Mouse (Mus musculus) urinary bladder, postnatal 10 days (tissue): ENCODE data around the gene Myh3.
"Not testable (repeated sequence)": the region's sequence is repeated elsewhere in the genome, so short reads cannot be mapped to it uniquely, and the experiment has no call there.

Source experiments
- DNase-seq: peaks from one replicate; pipeline ENCODE4 v3.0.0; 2022; ENCODE audit warnings: low spot score

Gene Myh3

DNA sequence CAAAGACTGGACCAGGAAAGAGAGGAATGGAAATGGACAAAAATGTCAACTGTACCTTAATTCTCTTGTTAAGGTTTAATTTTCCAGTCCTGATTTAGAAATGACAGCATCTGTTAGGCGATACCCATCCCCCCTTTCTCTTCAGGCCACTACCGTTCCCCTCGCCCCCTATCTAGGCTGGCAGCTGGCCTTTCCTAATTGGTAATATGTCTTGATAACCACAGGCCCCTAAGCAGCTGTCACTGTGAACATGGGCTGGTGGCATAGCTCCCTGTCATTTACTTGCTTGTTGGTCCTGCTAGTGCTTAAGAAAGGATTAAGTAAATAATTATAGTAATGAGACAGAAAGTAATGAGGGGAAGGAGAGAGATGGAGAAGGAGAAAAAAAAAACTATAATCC is 665 bp upstream of the Myh3 start:
- no peak for DNase-seq

DNA sequence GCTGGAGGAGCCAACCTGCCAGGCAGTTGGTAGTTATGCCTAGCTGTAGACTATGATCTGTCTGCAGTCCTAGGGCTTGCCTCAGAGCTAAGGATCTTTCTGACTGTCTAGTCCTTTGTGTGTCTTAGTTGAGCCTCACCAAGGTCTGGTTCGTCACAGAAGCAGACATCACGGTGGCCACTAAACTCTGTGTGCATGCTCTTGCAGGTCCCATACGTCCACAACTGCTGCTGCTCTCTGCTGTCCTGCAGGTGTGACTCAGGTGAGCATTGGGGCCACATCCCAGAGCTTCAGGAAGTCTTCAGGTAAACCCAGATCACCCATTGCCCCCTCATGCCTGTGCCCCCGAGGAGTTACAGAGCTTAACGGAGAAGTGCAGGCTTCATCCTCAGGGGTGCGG is 788 bp downstream of the Myh3 start:
- DNase-seq = no peak

DNA sequence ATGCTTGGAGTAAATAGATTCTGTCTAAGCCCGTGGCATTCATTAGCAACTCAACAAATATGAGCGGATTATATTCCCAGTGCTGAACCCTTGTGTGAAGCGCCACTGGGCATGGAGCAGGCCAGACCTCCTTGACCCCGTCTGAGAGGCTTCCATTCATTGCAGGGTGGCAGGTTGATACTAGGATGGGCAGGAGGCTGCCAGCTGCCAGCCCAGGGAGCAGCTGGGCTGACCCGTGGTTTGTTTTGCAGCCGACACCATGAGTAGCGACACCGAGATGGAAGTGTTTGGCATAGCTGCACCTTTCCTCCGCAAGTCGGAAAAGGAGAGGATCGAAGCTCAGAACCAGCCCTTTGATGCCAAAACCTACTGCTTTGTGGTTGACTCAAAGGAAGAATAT is 1.6 kb downstream of the Myh3 start:
- no peak for DNase-seq

DNA sequence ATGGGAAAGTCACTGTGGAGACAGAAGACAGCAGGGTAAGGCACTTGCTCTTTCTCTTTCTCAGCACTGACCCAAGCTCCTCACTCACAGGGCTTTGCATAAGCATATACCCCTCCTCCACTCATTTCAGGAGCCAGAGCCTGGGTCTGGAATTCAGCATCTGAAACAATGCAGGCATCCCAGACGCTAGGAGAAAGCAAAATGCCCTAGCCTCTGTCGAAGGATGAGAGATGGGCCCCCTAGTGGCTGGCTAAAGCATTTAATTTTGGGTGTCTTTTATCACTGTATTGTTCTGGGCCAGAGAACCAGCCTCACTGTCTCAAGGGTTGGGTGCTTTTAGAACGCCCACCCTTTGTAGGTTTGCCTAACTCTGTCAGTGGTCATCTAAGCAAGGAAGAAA is 2.1 kb downstream of the Myh3 start:
- DNase-seq = no peak

DNA sequence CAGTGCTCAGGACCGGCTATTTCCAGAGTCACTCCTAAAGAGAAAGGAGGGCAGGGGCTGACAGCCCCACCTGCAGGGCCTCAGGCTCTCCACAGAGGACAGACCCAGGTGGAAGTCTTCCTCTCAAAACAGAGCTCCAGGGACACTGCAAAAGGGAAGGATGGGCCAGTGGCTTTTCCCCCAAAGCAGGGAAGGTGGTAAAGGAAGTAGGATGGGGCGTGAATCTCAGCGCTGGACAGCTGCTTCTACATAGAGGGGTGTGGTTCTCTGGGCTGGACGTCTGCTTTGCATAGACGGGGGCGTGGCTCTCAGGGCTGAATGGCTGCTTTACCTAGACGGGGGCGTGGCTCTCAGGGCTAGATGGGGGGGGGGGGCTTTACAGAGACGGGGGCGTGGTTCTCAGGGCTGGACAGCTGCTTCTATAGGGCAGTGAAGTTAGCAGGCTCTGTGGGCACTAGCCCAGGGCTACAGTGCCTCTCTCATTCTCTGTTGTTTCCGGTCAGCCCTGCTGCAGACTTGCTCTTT is 3.1 kb downstream of the Myh3 start:
- no peak for DNase-seq

DNA sequence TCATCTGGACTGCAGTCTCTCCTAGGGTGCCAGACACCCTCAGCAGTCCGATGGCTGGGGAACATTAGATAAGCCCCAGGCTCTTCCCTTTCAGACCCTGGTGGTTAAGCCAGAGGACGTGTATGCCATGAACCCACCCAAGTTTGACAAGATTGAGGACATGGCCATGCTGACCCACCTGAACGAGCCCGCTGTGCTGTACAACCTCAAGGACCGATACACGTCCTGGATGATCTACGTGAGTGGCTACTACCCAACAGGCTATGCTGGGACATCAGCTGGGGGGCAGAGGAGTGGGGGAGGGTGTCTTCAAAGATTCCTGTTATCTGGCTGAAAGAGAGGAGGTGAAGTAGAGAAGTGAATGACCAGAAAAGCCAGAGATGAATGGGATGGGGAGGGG is 4.1 kb downstream of the Myh3 start:
- no peak for DNase-seq

DNA sequence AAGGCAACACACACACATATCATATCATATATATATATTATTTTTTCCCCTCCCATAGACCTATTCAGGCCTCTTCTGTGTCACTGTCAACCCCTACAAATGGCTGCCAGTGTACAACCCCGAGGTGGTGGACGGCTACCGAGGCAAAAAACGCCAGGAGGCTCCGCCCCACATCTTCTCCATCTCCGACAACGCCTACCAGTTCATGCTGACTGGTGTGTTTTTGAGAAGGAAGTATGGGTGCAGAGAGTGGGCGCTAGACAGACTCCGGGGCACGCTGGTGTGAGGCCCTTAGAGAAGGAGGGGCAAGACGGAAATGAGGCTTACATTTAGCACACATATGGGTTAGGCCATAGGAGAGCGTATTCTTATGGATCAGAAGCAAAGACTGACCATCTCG is 4.7 kb downstream of the Myh3 start:
- DNase-seq = no peak

DNA sequence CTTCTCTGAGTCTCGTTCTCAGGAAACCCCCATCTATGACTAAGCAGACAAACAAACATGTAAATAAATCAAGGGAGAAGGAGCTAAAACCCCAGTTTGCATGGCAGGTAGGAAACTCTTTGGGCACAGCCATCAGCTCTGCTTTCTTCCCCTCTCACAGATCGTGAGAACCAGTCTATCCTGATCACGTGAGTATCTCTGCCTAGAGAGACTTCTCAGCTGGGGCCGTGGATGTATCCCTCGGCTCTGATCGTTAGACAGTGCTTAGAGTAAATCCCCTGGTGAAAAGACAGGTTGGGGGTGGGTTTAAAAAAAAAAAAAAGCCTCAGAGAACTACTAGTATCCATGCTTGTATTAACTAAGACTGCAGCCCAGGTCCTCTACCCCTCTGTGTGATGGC is 5.1 kb downstream of the Myh3 start:
- no peak for DNase-seq

DNA sequence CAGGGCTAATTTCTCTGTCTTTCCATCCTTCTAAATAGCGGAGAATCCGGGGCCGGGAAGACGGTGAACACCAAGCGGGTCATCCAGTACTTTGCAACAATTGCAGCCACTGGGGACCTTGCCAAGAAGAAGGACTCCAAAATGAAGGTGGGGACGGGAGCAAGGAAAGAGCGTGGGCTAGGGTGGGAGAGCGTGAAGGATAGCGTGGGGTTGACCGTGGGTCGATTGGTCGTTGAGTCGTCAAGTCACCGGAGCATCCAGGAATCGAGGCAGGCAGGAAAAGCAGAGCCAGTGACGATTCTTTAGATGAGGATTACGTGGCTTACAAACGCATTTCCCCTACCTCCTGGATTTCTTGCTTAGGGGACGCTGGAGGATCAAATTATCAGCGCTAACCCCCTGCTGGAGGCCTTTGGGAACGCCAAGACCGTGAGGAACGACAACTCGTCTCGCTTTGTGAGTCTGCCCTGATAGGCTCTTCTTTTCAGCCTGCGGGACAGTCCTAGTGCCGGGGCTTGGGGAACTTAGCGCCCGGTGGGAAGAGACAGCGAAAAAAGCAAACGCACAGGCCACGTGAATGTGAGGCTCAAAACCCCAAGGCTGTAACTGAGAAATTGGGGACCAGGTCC is 5.7 kb downstream of the Myh3 start:
- DNase-seq = no peak

DNA sequence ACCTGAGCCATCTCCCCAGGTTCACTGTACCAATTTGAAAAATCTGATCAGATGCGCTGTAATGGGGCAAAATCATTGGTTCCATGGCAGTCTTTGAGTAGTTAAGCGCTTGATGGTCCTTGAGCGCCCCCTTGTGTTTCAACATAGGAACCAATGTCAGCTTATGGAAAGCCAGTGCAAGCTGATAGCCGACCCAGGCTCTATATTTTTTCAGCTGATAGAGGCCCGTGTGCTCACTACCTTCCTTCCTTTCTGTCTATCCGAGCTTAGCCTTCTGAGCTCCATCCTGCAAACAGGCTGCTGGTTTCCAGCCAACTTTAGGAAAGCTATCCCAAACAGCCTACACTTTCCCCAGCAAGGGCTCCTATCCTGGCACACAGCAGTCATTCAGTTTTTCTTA is 7.4 kb downstream of the Myh3 start:
- DNase-seq = no peak

DNA sequence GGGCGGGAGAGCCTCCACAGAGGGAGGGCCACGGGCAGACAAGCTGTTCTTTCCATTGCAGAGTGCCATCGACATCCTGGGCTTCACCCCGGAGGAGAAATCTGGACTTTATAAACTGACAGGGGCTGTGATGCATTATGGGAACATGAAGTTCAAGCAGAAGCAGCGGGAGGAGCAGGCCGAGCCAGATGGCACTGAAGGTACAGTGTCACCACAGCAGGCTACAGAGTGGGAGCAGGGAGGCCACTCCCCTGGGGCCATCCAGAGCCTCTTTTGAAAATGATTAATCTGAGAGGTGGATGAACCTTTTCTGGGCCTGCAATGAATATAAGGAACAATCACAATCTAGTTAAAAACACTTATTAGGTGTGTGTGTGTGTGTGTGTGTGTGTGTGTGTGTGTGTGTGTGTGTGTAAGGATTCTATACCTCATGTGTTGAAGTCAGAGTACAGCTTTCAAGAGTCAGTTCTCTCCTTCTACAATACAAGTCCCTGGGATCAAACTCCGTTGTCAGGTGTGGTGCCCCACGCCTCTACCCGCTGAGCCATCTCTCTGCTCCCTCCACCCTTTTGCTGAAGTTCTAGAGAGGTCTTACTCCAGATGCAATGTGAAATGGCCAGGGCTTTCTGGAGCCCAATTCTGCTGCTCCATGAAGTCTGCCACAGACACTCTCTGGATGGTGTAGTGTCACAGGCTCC is 8.5 kb downstream of the Myh3 start:
- no peak for DNase-seq

DNA sequence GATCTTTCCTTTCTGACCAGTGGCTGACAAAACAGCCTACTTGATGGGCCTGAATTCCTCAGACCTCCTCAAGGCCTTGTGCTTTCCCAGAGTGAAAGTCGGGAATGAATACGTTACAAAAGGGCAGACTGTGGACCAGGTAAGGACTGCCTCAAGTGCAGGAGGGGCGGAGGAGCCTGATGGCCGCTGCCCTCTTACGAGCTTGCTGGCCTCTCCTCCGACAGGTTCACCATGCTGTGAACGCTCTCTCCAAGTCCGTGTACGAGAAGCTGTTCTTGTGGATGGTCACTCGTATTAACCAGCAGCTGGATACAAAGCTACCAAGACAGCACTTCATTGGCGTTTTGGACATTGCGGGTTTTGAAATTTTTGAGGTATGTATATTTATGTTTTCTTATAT is 9.1 kb downstream of the Myh3 start:
- no peak for DNase-seq

DNA sequence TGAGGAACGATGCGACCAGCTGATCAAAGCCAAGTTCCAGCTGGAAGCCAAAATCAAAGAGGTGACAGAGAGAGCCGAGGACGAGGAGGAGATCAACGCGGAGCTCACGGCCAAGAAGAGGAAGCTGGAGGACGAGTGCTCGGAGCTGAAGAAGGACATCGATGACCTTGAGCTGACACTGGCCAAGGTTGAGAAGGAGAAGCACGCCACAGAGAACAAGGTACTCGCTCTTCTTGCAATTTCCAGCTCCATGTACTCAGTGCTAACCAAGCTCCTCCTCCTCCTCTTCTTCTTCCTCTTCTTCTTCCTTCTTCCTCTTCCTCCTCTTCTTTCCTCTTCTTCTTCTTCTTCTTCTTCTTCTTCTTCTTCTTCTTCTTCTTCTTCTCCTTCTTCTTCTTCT is 14.3 kb downstream of the Myh3 start:
- not testable (repeated sequence) for DNase-seq

DNA sequence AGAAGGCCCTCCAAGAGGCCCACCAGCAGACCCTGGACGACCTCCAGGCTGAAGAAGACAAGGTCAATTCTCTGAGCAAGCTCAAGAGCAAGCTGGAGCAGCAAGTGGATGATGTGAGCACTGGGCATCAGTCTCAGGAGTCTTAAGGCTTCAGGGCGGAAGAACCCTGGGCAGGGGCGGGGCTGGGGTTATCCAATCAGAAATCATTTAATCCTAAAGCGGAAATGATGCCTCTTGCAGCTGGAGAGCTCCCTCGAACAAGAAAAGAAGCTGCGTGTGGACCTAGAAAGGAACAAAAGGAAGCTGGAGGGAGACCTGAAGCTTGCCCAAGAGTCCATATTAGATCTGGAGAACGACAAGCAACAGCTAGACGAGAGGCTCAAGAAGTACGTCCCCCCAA is 15.1 kb downstream of the Myh3 start:
- DNase-seq = no peak

DNA sequence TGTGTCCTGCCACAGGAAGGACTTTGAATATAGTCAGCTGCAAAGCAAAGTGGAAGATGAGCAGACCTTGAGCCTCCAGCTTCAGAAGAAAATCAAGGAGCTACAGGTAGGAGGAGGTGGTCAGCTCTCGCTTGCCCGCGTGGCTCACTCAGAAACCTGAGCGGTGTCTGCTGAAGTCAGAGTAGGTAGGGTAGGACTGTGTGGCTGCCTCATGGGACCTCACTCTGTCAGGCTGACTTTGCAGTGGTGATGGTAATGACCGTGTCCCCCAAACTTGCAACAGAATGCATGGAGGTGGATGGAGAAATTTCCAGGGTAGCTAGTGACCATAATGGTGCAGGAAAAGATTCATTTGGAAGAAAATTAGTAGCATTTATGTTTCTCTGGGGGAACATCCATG is 15.6 kb downstream of the Myh3 start:
- no peak for DNase-seq

DNA sequence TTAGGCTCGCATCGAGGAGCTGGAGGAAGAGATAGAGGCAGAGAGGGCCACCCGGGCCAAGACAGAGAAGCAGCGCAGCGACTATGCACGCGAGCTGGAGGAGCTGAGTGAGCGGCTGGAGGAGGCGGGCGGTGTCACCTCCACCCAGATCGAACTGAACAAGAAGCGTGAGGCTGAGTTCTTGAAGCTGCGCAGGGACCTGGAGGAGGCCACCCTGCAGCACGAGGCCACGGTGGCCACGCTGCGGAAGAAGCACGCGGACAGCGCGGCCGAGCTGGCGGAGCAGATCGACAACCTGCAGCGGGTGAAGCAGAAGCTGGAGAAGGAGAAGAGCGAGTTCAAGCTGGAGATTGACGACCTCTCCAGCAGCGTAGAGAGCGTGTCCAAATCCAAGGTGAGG is 16.4 kb downstream of the Myh3 start:
- no peak for DNase-seq

DNA sequence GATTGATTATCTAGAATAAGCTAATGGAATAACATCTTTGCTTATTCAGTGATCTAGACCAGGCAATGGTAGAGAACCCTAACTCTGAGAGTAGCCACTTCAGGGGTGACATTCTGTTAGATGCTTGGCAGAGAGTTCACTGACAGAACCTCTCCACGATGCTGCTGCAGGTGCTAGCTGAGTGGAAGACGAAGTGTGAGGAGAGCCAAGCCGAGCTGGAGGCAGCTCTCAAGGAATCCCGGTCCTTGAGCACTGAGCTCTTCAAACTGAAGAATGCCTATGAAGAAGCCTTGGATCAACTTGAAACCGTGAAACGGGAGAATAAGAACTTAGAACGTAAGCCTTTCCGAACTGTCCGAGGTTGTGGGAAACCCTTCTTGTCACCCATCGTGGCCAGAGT is 19.6 kb downstream of the Myh3 start:
- no peak for DNase-seq

DNA sequence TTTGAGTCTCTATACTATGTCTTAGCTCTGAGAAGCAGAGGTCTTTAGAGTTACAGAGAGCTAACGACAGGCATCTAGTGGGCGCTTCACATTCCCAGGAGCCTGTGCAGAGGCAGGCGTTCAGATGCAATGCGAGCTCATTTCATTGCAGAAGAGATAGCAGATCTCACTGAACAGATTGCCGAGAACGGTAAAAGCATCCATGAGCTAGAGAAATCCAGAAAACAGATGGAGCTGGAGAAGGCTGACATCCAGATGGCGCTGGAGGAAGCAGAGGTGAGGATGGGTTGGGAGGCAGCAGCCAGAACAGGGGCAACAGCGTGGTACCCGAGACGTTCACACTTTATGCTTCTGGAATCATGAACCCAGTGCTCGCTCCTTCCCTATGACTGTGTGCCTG is 20.3 kb downstream of the Myh3 start:
- DNase-seq = no peak

DNA sequence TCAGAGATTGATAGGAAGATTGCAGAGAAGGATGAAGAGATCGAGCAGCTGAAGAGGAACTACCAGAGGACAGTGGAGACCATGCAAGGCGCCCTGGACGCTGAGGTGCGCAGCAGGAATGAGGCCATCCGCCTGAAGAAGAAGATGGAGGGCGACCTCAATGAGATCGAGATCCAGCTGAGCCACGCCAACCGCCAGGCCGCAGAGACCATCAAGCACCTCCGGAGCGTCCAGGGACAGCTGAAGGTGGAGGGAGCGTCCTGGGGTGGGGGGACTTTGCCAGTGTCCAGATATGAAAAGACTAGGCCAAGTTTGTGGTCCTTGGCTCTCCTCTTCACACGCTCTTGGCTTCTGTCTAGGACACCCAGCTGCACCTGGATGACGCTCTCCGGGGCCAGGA is 21.1 kb downstream of the Myh3 start:
- no peak for DNase-seq

DNA sequence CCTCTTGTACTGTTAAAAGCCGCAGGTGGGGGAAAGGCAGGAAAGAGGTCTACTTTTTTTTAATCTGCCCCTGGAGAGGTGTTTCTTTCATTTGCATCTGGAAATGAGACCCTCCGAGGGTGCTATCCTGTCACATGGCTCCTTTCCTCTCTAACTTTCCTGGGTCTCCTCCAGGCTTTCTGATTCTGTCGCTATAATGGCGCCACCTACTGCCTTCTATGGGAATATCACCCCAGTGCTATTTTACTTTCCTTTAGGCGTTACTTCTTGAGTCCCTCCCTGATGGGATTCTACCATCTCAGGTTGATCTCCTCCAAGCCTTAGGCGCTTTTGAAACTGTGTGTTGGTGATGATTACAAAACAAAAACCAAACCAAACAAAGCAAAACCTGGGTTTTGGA is 22.1 kb downstream of the Myh3 start:
- DNase-seq = no peak

DNA sequence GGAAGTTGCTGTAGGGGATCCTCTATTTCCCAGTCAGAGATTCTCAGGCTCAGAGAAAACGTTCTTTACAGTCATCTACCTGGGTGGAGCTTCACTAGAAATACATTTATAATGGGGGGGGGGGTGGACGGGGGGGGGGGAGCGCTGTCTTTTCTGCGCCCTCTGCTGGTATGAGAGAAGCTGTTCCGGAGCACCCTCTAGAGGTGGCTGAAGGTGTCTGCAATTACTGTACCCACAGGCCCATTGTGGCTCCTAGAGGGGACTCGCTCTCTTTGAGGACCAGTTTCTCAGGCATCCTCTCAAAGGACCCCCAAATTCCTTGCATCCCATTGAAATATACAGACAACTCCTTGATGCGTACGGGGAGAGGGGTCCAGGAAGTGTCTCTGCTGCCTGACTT is 23.6 kb downstream of the Myh3 start:
- DNase-seq = no peak

DNA sequence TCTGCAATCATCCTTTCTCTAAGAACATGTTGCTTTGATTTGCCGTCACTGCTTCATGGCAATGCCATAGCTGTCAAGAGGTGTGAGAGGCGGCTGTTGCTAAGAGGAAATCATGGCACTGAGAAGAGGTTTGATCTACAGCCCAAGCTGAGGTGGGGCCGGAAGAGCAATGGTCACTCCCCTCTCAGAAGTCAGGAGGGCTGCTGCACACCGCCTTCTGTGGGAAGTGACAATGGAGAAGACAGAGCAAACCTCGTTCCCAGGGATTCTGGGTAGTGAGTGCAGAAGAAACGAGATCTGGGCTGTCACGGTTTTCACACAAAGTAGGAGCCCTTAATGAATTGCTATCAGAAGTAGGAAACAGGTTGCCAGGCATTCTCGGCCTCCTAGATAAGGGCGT is 25.2 kb downstream of the Myh3 start:
- DNase-seq = no peak

DNA sequence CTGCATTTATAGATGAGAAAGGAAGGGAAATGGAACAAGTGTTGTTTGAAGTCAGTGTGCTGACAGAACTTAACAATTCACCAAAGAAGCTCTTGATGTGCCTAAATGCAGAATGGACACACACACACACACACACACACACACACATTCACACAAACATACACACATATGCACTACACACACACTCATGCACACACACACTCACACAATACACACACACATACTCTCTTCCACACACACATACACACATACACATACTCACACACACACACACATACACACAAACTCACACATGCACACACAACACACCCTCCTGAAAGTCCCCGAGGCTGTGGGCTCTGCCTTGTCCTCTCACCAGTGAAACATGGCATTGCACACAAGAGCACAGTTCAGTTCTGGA is 26.1 kb downstream of the Myh3 start:
- DNase-seq = no peak

DNA sequence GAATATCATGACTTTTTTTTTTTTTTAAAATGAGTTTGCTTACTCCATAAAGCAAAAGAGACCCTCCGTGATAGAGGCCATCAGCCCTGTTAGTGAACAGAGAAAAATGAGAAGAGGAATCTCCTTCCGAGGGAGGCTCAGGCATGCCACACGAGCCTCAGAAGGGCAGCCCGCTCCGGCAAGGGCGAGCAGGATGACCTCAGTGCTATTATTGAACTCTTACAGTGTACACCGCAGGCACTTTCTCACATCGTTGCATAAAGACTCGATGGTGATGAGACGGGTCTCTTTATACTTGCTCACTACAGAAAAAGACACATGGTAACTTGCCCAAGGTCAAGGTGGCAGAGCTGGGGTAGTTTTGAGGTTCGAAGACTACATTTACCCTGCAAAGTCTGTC is 26.6 kb downstream of the Myh3 start:
- DNase-seq = no peak
